Mouse (Mus musculus) layer of hippocampus, adult 18-20 months (tissue): ENCODE measurements at regions not wholly inside any gene's neighbourhood (a gene's known extent, or its start where the extent isn't known, plus 50 kb on each side); places are given as distances from the start of the nearest gene placed in this dataset.
A peak's percentile ranks its signal among the peaks of the same experiment; 100 is the strongest.

Source experiments
- DNase-seq, 2 experiments: peaks; one replicate each; pipeline ENCODE4 v3.0.0; 2022; ENCODE audit warnings: low spot score in 2 of 2

DNA sequence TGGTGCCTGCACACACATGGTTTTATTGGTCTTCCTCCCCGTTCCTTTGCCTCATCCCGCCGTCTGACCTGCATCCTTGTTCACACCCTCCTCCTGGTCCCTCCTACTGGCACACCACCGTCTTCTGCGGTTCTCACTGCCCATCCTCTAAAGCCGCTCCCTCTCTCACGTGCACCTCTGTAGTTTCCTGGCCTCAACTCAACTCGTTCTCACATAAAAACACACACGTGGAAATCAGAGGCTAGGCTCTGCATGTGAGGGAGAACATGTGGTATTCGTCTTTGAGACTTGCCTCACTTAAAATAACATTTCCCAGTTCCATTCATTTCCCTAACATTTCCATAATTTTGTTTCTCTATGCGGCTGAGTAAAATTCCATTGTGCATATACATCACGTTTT is 69.5 kb downstream of the Aldh8a1 start:
- no peak for DNase-seq

DNA sequence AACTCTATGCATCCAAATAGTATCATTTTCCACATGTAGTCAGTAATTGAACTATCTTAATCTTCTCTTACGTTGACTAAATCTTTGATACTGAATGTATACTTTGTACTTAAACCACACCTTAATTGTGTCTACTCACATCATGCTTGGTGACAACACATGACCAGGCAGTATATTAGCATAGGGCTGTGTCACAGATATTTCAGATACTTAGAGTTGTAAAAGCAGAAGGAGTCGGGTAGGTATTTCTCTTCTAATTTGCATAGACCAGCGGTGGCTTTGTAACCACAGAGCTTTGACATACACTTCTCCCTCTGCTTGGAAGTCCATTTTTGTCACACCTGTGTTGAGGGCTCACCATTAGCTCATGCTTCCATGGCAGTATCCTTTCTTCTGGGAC is 71.0 kb downstream of the Aldh8a1 start:
- DNase-seq, result no peak

- no peak for DNase-seq
These were observed 71.9 kb downstream of the Aldh8a1 start for GRCm38 (mm10) chr10:21448942-21449341.

GRCm38 (mm10) chr10:21452611-21453010 is 75.5 kb downstream of the Aldh8a1 start:
- DNase-seq, result no peak

- no peak for DNase-seq
These were observed 76.4 kb downstream of the Aldh8a1 start for GRCm38 (mm10) chr10:21453527-21453926.

GRCm38 (mm10) chr10:21454153-21454552 is 77.1 kb downstream of the Aldh8a1 start:
- no peak for DNase-seq

DNA sequence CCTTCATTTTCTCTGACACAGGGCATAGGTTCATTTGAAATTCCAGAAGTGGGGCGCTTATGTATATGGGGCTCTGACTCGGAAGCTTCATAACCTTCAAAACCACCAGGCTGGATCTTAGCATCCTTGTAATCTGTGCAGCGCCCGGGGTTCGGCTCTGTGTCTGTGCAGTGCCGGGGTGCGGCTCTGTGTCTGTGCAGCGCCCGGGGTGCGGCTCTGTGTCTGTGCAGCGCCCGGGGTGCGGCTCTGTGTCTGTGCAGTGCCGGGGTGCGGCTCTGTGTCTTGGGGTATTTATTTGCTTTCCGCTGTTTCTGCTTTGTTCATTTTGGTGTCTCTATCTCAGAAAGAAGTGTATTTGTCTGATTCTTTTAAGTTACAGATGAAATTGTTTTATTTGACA is 77.7 kb downstream of the Aldh8a1 start:
- no peak for DNase-seq

GRCm38 (mm10) chr10:21455863-21456262 is 78.8 kb downstream of the Aldh8a1 start:
- DNase-seq, result no peak

GRCm38 (mm10) chr10:21456359-21456758 is 79.3 kb downstream of the Aldh8a1 start:
- no peak for DNase-seq

DNA sequence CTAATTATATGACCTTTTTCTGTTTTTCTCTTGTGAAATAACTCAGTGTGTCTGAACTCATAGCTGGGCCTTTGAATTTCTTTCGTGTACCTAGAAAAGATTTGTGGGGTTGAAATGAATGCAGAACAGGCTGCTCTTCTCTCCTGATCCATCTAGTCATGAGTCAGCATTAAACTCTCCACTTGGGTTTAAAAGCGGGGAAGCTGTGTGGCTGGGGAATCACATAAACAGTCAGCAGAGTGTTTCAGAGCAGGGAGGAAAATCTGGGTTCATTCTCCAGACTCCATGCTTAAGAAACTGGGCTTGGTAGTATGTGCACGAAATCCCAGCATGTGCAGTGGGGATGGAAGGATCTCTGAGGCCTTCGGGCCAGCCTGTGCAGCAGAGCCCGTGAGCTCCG is 79.9 kb downstream of the Aldh8a1 start:
- no peak for DNase-seq

GRCm38 (mm10) chr10:21458608-21459007 is 81.5 kb downstream of the Aldh8a1 start:
- no peak for DNase-seq

- DNase-seq, result no peak
These were observed 83.0 kb downstream of the Aldh8a1 start for GRCm38 (mm10) chr10:21460062-21460461.

DNA sequence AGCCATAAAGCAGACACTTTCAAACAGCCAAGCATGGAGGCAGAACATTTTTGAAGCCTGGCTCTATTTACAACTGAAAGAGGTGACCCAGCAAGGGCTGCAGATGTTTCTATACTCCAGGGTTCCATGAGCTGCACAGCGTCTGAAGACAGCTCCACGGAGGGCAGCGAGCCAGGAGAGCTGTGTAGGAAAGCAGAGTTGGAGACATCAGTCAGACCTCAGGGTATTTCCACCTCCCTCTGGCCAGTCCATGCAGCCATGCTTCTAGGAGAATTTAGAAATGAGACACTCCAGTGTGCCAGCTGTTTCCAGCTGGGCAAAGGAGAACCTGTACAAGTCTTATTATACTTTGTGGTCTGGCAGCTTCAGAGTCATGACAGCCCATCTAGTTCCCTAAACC is 85.8 kb downstream of the Aldh8a1 start:
- DNase-seq, result no peak

DNA sequence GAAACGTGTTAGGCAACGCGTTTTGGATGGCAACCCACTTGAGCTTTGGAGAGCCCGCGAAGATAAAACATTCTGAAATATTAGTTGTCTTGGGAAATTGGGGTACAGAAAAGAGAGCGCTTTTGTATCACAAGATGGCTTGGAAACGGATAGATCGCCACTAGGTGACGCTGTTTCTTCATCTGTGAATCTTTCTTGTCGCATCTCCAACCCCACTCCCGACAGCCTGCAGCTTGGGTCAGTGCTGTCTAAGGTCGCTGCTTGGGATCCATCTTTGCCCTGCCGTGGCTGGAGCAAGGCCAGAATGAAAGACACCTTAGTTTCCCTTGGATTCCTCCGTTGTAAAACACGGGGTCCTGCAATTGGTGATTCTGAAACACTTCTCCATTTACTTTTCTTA is 88.3 kb downstream of the Aldh8a1 start:
- peak; percentile 77 to 95 for DNase-seq

- no peak for DNase-seq
These were observed 88.8 kb downstream of the Aldh8a1 start for GRCm38 (mm10) chr10:21465806-21466377.

DNA sequence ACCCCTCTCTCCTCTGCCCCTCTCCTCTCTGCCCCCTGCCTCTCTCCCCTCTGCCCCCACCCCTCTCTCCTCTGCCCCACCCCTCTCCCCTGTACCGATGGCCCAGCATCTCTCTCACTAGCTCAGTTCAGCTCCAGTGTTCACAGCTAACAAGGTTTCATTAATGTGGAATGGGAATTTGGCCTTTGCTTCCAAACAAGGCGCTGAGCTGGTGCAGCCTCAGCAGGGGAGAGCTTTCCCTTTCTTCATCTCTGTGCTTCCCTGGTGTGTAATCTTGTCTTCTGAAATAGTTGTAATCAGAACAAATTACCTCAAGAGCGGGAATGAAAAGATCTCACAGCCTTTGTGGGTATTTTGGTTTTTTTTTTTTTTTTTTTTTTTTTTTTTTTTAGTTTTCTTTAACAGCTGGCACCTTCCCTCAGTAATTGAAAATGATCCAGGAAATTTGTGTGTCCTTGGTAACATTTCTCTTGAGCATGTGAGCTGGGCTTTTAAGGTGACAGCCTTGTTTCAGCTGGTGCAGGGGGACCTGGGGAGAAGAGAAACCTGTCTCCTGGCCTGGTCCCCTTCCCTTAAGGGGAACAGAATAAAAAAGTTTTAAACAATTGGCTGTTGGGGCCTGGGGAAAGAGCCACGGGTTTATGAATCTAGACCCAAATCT is 90.5 kb downstream of the Aldh8a1 start:
- DNase-seq, result no peak

DNA sequence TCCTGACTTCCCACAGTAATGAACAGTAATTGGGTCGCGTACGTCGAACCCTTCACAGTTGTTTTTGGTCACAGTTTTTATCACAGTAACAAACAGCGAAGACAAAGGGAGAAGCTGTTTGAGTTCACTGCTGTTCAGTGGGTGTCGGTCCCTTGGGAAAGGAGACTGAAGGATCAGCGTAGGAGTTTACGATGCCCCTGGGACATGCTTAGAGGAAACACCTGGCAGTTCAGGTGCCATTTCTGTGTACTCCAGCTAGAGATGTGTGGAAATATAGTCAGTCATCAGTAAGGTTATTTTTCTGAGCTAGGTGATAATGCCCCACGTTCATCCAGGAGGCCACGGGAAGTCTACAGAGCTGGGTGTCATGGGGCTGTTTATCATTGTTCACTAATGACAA is 91.3 kb downstream of the Aldh8a1 start:
- DNase-seq, result no peak

DNA sequence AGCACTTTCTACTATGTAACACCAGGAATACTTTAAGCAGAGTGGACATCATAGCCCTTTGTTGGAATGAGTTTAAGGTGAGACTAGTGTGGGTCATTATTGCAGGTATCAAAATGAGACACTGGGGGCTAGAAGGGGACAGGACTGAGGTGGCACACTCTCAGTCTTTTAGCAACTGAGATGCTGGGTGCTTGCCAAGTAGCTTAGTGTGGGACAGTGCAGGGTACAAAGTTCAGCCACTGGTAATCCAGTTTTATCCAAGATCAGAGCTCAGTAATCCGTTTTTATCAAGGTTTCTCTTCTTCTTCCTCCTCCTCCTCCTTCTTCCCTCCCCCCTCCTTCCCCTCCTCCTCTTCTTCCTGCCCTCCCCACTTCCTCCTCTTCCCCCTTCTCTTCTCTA is 92.9 kb downstream of the Aldh8a1 start:
- DNase-seq, result no peak

DNA sequence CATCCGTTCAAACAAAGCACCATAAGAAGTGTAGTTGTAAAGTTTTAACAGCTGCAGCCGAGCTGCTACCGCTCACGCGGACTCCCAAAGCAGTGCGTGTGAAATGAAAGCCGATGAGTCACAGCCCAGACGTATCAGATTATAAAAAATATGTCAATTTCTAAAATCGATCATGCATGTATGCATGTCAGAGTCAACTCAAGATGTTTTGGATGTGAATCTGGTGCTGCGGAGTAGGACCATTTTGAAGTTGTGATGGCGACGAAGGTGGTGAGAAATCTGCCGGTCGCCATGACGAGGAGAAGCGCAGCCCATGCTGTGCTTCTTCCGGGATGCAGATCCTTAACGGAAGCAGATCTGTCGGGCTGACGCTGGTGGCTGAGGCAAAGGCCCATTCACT is 93.5 kb downstream of the Aldh8a1 start:
- DNase-seq, result peak; percentile 44 to 80

DNA sequence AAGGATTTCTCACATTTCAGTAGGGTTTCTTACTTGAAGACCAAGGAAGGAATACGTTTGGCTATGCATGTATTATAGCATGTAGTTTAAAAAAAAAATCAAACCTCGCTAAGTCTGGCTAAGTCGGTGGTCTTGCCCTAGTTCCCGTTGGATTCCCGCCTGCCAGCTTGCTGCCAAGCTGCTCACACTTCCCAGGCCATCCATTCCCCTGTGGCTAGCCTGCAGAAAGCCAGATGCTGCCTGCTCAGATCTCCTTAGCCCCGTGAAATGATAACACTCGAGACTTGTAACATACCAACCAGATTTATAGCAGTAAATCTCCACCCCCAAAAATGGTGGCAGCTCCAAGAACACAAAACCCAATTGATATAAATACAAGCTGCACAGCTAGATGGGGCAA is 97.2 kb downstream of the Aldh8a1 start:
- no peak for DNase-seq

DNA sequence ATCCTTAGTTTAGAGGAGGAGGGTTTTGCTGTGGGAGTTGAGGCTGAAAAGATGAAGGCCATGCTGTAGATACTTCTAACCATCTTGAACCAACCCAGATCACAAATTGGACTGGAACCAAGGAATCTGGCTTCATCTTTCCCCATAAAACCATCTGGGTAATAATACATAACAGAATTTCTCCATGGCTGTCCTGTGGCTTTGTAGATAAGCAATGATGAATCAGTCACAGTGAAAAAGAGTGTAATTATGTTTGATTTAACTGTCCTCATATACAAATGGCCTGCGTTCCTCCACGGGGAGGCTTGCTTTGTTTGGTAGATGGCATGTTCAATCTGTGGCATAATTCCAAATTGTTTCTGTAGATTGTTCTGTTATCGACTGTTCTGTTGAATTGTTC is 100.9 kb downstream of the Aldh8a1 start:
- DNase-seq, result no peak

DNA sequence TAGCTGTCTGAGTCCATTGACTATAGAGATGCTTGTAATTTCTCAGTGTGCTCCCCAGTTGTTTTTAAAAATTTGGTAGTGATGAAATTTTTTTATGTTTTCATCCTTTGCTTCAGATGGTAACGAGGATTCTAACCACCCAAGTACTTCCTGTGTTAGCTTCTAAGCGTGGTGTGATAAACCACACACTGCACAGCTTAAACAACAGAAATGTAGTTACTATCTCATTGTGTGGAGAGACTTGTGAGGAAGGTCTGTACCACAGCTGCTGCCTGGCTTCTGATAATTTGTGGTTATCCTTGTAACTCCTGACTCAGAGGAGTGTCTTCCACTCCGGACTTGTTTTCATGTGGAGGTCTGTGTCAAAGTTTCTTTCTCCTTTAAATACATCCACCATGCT is 102.3 kb downstream of the Aldh8a1 start:
- DNase-seq, result no peak

DNA sequence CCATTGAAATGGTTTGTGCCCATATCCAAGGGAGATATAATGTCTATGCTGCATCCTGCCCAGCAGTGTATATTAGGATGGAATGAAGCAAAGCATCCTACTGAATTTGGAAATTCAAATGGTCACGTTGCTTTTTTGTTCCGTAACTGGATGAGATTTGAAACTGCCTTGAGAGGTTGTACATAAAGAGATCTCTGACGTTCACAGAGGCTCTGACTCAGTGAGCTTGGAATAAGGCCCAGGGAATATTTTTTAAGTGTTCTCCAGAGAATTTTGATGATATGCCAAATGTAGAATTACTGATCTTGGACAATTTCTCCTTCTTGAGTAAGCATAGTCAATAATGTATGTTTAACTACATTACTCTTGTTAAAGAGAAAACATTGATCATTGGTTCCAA is 104.2 kb downstream of the Aldh8a1 start:
- no peak for DNase-seq
